Mouse (Mus musculus) erythroid progenitor cell, adult 5-6 weeks (primary cell): ENCODE measurements around the gene Usp2. TPM values are rescaled to one million over a fixed set of nuclear protein-coding genes. Genes with fewer than 3 reads are reported as not detected.
"Not testable (repeated sequence)": the region's sequence is repeated elsewhere in the genome, so short reads cannot be mapped to it uniquely, and the experiment has no call there.

ENCODE experiments used
- ATAC-seq: replicated peaks from 2 replicates; pipeline ENCODE4 v1.8.0; 2016; ENCODE audit warnings: moderate number of reproducible peaks, mild to moderate bottlenecking, moderate TSS enrichment, inconsistent platforms; ENCODE audit not compliant: poor library complexity, low FRiP score, severe bottlenecking
- total RNA-seq, 2 experiments: library from RNA; stranded (forward) in 1 of 2; stranded (reverse) in 1 of 2; fragments of 150-400 nt in 1 of 2; fragments of 186-747, 209-891 nt in 1 of 2; gene quantifications; 2 replicates each; pipeline versions ENCODE4 v1.2.3 to v1.2.4; 2015 to 2017; ENCODE audit warnings: low replicate concordance in 2 of 2

Usp2 gene
- total RNA-seq, 2 experiments from 2014 or later: not detected

DNA sequence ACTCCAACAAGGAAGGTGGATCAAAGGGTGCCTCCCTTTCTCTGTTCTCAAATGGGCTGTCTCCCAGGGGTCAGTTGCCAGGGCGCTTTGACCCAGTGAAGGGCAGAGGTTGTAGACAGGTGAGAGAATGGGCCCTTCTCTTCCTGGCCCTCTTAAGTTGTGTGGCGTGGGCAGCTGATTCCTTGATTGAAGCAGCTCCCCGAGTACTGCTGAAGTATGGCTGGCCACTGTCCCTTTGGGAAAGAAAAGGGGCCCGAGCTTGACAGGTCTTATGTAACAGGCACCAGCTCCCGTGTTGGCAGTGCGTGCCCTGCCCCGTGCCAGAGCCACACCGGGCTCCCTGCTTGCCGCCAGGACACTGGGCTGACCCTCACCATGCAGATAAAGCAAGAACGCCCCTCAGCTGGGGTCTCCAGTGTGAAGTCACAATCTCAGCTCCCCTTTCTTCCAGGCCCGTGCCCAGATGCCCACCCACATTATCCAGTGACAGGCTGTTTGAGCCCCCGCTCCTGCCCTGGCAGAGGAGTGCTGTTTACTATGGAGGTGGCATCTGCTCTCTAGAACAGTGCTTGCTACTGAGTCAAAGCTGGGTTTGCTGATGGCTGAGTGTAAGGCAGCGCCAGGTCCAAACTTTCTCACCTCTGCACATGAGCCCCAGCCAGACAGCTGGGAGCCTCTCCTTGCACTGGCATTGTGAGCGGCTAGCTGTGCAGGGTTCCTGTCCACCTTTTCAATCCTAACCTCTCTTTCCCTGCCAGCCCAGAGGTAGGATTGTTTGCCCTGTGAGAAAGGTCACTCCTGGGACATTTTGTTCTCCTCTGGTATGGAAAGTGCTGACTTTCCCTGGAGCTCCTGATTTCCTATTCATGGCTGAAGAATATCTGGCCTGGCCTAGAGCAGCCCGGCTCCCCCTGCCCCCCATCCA lies 19.2 kb downstream of the Usp2 start:
- ATAC-seq: no peak

DNA sequence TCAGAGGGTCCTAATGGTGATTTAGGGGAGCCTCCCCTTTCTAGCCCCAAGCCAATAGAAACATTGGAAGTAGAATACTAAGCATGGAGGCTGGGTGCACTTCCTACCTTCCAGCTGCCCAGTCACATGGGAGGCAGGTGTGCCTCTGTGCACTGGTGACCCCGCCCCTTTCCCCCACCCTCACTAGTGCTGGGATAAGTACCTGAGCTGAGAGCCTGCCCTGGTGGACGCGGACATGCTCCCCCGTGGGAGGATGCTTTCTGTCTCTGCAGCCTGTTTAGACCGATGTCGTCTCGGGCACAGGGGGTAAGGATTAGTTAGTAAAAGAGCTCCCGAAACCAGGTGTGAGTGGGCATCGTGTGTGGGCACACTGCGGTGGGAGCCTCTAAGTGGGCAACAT lies 20.1 kb downstream of the Usp2 start:
- no peak for ATAC-seq

DNA sequence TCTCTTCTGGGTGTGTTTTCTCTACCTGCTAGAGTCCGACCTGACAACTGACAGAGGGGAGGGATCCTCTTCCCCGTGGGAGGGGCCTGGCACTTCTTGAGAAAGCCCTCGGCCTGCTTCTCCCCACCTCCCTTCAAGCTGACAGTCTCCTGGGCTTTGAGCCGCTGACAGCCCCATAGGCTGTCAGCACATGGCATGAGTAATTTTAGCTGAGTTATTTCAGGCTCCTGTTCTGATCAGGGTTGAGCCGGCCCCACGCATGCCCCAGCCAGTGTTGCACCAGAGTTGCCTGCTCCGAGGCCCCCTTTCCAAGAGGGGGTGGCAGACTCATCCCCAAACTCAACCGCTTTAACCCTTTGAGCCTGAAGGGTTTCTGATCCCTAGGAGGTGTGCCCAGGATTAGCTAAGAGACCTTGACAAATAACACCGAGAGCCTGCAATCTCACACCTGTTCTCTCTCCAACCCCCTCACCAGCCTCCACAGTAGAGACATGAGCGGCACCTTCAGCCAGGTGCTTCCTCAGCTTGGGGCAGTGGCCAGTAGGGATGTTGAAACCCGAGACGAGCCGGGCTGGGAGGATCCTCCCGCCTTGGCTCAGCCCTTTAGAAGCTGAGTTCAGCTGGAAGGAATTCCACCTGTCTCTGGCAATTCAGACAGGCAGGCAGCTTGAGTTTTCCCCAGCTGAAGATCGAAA lies 21.1 kb downstream of the Usp2 start:
- ATAC-seq: no peak

DNA sequence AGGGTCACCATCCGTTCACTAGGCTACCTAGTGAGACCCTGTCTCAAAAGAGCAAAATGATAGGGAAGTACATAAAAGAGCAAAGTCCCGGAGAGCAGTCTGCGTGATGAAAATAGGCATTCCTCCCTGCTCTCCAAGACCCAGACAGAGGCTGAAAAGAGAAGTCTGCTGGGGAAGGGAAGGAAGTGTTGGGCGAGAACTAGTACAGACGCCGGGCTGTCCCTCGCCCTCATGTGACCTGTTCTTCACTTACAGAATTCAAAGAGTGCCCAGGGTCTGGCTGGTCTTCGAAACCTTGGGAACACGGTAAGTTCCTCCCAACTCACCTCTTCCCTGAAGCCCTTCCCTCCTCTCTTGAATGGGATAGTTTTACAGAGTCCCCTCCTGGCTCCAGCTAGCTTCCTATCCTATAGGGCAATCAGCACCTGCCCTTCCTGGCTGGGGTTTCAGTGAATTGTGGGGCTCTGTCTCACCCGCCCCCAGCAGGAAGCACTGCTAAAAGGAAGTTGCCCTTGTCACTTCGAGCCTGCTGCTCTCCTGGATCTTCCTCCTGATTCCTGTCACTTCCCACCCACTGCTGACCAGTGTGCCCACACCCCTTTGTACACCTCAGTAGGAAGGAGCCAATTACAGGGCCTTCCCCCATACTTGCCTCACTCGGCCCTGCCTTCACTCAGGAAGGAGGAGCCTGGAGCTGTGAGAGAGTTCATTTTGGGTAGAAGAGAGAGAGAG lies 22.2 kb downstream of the Usp2 start:
- no peak for ATAC-seq

DNA sequence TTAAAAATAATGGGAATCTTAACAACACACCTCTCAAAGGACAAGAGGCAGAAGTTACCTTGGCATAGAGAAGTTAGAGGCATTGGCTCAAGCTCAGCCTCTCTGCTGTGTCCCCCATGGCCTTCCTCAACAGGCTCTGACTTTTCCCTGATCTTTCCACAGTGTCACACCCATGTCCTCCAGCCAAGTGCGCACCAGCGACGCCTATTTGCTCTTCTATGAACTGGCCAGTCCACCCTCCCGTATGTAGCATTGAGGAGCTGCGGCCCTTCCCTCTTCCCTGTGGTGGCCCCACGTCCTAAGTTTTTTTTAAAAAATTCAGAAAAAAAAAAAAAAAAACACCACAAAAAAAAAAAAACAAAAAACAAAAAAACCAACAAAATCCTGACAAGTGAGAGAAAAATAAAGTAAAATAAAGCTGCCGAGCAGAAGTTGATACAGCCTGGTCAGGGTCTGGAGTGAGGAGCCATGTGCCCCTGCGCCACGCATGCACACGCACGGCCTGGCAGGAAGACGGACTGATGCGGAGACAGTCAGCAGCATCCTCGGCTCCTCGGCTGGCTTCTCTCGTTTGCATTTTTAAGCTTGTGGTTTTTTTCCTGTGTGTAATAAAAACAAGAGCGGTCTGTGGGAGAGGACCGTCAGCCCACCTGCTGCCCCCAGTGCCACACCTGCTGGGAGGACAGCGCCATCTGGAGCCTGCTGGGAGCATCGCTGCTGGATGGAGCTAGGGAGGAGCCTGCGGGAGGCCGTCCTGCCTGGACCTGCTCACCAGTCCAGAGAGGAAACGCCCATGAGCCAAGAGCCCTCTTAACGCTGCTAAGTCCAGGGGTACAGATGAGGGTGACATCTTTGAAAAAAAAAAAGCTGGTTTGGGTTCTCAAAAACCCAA lies 27.0 kb downstream of the Usp2 start:
- ATAC-seq: no peak

DNA sequence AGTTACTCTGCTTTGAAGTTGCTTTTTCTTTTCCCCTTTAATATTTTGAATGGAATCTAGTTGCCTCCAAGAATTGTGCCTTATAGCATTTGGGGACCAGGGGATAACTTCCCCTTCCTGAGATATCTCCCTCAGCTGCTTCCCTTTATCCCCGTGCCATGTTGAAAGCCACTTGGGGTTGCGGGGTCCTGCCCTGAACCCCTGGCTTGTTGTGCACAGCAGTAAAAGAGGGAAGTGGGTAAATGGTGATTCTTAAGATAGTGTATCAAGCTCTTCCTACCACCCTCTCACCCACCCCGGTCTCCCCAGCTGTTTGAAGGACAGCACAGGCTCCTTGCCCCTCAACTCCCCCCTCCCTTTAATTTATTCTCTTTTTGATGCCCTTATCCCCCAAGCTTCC lies 27.9 kb downstream of the Usp2 start:
- no peak for ATAC-seq

DNA sequence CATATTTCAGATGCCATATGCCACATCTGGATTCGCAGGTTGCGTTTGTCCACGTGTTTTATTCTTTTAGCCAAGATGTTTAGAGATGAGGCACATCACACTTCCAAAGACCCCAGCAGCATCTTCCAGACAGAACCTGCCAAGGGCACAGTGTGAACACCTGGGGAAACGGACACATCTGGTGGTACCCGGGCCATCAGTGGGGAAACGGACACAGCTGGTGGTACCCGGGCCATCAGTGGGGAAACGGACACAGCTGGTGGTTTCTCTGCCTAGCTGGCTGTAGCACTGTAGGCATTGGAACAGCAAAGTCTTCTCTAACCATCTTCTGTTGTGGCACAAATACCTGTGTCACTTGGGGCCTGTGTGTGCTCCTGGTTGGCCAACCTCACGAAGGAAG lies 29.0 kb downstream of the Usp2 start:
- ATAC-seq: no peak

DNA sequence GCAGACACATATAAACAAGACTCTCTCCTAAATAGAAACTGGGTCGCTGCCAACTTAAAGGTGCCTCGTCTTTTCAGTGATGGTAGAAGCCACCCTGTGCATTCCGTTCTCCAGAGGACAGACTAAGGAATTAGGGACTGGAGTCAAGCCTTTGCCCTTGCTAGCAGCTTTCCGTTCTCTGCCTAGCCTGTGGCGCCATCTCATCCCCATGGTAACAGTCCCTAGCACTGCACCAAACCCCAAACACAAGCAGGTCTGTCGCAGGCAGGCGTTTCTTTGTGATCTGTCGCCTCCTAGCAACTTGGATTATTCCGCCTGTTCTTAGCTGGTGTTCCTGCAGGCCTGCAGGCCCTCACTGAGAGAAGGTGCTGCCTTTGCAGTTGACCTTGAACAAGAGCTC lies 29.7 kb downstream of the Usp2 start:
- ATAC-seq: no peak

DNA sequence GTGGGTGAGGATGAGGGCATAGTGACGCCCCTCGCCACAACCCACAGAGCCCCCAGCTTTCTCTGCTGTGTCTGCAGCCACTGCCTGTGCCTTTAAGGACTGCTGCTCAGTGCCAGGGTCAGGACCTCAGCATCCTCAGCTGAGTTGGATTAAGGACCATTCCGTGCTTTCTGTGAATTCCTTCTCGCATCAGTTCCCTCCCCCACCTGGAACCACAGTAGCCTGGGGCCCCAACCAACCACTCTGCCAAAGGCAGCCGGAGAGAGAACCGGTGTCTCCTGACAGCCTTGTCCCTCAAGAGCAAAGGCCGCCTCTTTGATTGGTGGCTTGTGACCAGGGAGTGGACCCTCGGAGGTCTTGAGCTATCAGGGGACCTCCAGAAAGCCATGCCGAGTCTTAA lies 34.7 kb downstream of the Usp2 start, which contains the start of gene Mfrp:
Gene Mfrp (plus strand): TSS at position 240 of the 400 bp plus-strand sequence.
- no peak for ATAC-seq

DNA sequence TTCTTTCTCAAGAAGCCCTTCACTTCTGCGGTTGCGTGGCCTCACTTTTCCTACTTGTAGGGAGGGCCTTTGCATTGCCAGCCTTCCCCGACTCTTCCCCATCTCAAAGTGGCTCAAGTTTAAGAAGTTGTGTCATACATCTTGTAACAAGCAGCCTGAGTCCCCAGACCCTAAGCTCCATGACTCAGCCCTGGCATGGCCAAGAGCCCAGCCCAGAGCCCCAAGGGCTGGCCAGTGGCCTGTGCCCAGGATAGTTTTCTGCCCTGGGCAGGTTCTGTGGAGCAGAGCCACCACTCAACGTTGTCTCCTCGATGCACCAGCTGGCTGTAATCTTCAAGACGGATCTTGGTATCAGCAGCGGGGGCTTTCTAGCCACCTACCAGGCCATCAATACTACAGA lies 38.1 kb downstream of the Usp2 start:
- ATAC-seq: no peak

DNA sequence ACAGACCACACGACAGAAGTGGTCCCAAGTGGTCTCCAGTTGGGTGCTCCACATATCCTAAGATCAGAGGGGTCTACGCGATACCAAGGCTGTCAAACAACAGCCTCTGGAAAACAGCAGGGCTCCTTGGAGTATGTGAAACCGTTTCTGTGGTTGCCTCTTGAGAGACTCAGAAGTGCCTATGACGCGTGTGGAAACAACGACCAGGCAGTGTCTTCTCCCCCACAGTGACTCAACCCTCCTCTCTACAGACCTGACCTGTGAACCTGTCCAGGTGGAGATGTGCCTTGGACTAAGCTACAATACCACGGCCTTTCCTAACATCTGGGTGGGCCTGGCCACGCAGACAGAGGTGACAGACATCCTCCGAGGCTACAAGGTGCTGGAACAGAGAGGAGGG lies 39.0 kb downstream of the Usp2 start:
- no peak for ATAC-seq

DNA sequence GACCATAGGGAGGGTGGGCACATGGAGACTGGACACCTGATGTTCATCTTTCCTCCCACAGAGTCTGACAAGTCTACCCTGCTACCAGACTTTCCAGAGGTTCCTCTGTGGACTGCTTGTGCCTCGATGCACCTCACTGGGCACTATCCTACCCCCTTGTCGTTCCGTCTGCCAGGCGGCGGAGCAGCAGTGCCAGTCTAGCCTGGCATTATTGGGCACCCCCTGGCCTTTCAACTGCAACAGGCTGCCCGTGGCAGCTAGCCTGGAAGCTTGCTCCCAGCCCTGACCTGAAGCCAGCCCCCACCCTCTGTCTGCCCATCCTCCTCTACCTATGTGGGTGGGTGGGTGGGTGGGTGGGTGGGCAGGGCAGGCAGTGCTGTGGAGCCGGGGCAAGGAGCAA lies 39.4 kb downstream of the Usp2 start:
- ATAC-seq: no peak

DNA sequence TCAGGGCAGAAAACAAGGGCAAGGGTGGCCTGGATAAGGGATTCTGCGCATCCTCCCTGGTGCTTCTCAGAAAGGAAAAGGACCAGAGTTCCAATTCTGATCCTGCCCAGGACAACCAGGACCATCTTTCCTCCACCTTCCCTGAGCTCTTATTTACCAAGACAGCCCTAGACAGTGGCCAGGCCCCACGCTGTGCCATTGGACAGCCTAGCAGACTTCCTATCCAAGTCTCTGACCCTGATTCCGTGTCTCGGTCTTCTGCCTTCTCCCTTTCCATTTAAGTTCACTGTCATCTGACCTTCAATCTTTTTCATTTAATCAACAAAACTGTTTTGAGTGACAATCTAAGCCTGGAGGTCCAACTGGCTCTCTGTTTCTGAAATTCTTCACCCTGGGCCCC lies 39.8 kb downstream of the Usp2 start:
- ATAC-seq: no peak

DNA sequence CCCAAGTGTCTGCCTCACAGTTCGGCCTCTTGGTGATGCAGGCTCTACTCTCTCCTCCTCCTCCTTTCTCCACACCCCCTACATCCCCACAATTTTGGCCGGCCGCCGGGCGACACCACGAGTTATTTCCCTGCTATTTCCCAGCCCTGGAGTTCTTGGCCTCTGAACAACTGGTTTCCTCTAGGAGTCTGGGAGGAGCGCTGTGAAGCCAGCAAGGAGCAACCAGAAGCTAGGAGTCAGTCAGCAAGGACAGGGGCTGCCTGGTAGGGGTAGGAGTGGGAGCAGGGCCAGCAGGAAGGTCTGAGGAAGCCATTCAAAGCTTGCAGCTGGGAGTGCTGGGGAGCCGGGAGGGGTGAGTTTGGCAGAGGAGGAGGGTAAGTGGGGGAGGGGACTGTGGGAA lies 40.3 kb downstream of the Usp2 start, which contains the start of gene C1qtnf5:
Gene C1qtnf5 (plus strand): TSS at position 136 of the 400 bp plus-strand sequence.
- ATAC-seq: no peak

DNA sequence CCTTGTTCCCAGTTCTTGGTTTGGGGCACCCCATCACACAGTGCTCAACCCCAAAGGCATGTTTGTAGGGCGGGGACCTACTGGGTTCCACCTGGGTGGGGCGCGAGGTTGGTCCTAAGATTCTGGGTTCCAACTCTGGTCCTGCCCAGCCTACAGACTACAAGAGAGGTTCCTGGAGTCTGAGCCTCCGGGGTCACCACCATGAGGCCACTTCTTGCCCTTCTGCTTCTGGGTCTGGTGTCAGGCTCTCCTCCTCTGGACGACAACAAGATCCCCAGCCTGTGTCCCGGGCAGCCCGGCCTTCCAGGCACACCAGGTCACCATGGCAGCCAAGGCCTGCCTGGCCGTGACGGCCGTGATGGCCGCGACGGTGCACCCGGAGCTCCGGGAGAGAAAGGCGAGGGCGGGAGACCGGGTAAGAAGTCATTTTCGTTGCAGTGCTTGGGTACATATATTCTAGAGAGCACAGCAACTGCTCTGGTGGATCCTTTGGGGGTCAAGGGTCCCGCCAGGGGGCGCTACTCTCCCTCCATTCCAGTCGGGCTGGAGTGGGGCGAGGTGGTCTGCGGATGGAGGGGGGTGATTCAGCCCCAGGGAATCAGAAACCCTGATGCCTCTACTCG lies 40.8 kb downstream of the Usp2 start:
- ATAC-seq: no peak

DNA sequence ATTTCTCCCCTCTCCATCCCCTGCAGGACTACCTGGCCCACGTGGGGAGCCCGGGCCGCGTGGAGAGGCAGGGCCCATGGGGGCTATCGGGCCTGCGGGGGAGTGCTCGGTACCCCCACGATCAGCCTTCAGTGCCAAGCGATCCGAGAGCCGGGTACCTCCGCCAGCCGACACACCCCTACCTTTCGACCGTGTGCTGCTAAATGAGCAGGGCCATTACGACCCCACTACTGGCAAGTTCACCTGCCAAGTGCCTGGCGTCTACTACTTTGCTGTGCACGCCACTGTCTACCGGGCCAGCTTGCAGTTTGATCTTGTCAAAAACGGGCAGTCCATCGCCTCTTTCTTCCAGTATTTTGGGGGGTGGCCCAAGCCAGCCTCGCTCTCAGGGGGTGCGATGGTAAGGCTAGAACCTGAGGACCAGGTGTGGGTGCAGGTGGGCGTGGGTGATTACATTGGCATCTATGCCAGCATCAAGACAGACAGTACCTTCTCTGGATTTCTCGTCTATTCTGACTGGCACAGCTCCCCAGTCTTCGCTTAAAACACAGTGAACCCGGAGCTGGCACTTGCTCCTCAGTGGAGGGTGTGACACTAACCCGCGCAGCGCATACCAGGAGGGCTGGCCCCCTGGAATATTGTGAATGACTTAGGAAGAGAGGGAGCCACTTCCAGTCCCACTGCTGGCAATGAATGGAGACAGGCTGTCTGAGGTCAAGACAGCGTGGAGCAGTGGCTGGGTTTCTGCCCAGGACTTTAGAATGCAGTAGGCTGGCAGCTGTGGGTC lies 41.6 kb downstream of the Usp2 start:
- ATAC-seq: no peak

DNA sequence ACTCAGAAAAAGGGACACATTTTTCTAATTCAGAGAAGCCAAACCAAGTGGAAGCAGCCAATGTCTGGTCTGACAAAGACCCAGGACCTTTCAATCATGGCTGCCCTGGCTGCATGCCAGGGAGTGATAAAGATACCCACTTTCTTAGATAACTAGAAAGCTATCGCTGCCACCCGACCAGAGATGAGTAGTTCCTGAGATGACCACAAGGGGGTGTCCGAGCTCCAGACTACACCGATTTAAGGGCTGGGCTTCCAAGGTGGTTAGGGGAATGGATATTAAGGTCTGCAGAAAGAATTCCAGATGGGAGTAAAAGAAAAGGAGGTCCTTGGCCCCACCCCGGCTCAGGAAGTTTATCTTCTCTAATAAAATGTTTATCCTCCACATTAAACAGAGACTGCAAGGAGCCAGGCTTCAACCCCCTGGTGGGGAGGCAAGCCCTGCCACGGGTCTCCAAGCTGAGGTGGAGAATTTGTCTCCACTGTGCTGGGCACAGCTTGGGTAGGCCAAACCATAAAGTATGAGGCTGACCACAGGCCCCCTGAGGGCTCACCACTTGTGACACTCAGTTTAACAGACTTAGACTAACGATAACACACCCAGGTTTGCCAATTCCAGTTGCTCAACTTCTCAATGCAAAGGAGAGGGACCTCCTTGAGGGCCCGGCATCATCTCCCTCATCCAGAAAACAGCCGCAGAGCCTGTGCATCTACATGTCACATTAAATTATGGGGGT lies 42.7 kb downstream of the Usp2 start:
- no peak for ATAC-seq

DNA sequence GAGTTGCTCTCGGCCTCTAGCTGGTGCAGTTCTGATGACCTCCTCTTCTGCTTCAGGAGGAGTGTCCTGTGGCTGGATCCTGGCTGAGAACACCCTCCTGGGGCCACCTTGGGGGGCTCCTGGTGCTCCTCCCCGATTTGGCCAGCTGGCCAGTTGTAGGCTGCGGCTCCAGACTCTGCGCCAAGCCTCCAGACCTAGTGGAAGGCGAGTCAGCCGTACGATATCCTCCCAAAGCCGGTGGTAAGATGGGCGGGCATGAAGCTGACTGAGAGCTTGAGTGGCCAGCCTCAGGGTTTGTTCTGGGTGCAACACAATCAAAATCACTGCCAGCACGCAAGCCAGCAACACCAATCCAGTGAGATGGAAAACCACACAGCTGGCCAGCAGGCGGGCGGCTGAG lies 45.1 kb downstream of the Usp2 start:
- ATAC-seq: not testable (repeated sequence)
